Mouse (Mus musculus): Measurements from ENCODE around the gene Slc24a4. TPM values are rescaled to one million over a fixed set of nuclear protein-coding genes. Genes with fewer than 3 reads are reported as not detected.
"Not testable (repeated sequence)": the region's sequence is repeated elsewhere in the genome, so short reads cannot be mapped to it uniquely, and the experiment has no call there.

Slc24a4 gene
- polyA plus RNA-seq, 1 experiment from 2014 or later: 1.2 TPM

- DNase-seq: no peak
- Histone ChIP-seq H3K4me1 (ENCODE audit: control insufficient read depth, insufficient read depth, low read length) (no peaks in the 10 kb centered on the region), H3K4me2 (ENCODE audit: low read length) (no peak overlapping the region), H3K27ac (replicated peaks; ENCODE audit: low read depth, low read length) (no peak overlapping the region), H3K9ac (replicated peaks; ENCODE audit: low read length) (no peak overlapping the region), H3K4me3 (replicated peaks; ENCODE audit: low read depth, low read length) (no peak overlapping the region), H3K27me3 (ENCODE audit: control insufficient read depth, insufficient read depth, low read length) (no peaks in the 10 kb centered on the region), H3K36me3 (ENCODE audit: control insufficient read depth, insufficient read depth, low read length) (no peaks in the 10 kb centered on the region), H3K9me3 (ENCODE audit: control insufficient read depth, low read length) (no peaks in the 10 kb centered on the region)
- ATAC-seq (ENCODE audit: low FRiP score, low TSS enrichment): no peak
These were observed 134.7 kb downstream of the Slc24a4 start for GRCm38 (mm10) chr12:102263249-102263648.

GRCm38 (mm10) chr12:102266433-102266832, 137.9 kb downstream of the Slc24a4 start:
- H3K4me1 ChIP-seq (ENCODE audit: control insufficient read depth, insufficient read depth, low read length): no peaks in the 10 kb centered on the region
- no peaks in the 10 kb centered on the region for H3K9me3 ChIP-seq (ENCODE audit: control insufficient read depth, low read length)
- ATAC-seq (ENCODE audit: low FRiP score, low TSS enrichment) (no peak), DNase-seq (no peak)
- 91% methylated on average over 8 of the region's 8 CpGs for WGBS
- no peak overlapping the region for H3K4me3 ChIP-seq (replicated peaks; ENCODE audit: low read depth, low read length)
- H3K9ac ChIP-seq (replicated peaks; ENCODE audit: low read length): no peak overlapping the region
- no peaks in the 10 kb centered on the region for H3K27me3 ChIP-seq (ENCODE audit: control insufficient read depth, insufficient read depth, low read length)
- no peak overlapping the region for H3K27ac ChIP-seq (replicated peaks; ENCODE audit: low read depth, low read length)
- H3K4me2 ChIP-seq (ENCODE audit: low read length): no peak overlapping the region
- H3K36me3 ChIP-seq (ENCODE audit: control insufficient read depth, insufficient read depth, low read length): no peaks in the 10 kb centered on the region

- Histone ChIP-seq H3K4me3 (replicated peaks; ENCODE audit: low read depth, low read length) (no peak overlapping the region), H3K27ac (replicated peaks; ENCODE audit: low read depth, low read length) (no peak overlapping the region), H3K4me2 (ENCODE audit: low read length) (no peak overlapping the region), H3K9me3 (ENCODE audit: control insufficient read depth, low read length) (no peaks in the 10 kb centered on the region), H3K4me1 (ENCODE audit: control insufficient read depth, insufficient read depth, low read length) (no peaks in the 10 kb centered on the region), H3K27me3 (ENCODE audit: control insufficient read depth, insufficient read depth, low read length) (no peaks in the 10 kb centered on the region), H3K9ac (replicated peaks; ENCODE audit: low read length) (no peak overlapping the region), H3K36me3 (ENCODE audit: control insufficient read depth, insufficient read depth, low read length) (no peaks in the 10 kb centered on the region)
- DNase-seq (no peak), ATAC-seq (ENCODE audit: low FRiP score, low TSS enrichment) (no peak)
- WGBS: 59% methylated on average over 2 of the region's 2 CpGs
These were observed 140.6 kb downstream of the Slc24a4 start for GRCm38 (mm10) chr12:102269144-102269543.

- DNase-seq: no peak
- H3K9me3 ChIP-seq (ENCODE audit: control insufficient read depth, low read length): no peaks in the 10 kb centered on the region
- H3K9ac ChIP-seq (replicated peaks; ENCODE audit: low read length): no peak overlapping the region
- H3K27ac ChIP-seq (replicated peaks; ENCODE audit: low read depth, low read length): no peak overlapping the region
- H3K4me3 ChIP-seq (replicated peaks; ENCODE audit: low read depth, low read length): no peak overlapping the region
- H3K27me3 ChIP-seq (ENCODE audit: control insufficient read depth, insufficient read depth, low read length): no peaks in the 10 kb centered on the region
- ATAC-seq (ENCODE audit: low FRiP score, low TSS enrichment): no peak
- H3K36me3 ChIP-seq (ENCODE audit: control insufficient read depth, insufficient read depth, low read length): no peaks in the 10 kb centered on the region
- no peaks in the 10 kb centered on the region for H3K4me1 ChIP-seq (ENCODE audit: control insufficient read depth, insufficient read depth, low read length)
- 89% methylated on average over 6 of the region's 6 CpGs for WGBS
- H3K4me2 ChIP-seq (ENCODE audit: low read length): no peak overlapping the region
These were observed 142.4 kb downstream of the Slc24a4 start for GRCm38 (mm10) chr12:102270776-102271405.

GRCm38 (mm10) chr12:102271447-102271846, 142.9 kb downstream of the Slc24a4 start:
- no peak overlapping the region for H3K4me3 ChIP-seq (replicated peaks; ENCODE audit: low read depth, low read length)
- no peaks in the 10 kb centered on the region for H3K36me3 ChIP-seq (ENCODE audit: control insufficient read depth, insufficient read depth, low read length)
- H3K4me1 ChIP-seq (ENCODE audit: control insufficient read depth, insufficient read depth, low read length): no peaks in the 10 kb centered on the region
- no peak overlapping the region for H3K4me2 ChIP-seq (ENCODE audit: low read length)
- H3K27ac ChIP-seq (replicated peaks; ENCODE audit: low read depth, low read length): no peak overlapping the region
- H3K9me3 ChIP-seq (ENCODE audit: control insufficient read depth, low read length): no peaks in the 10 kb centered on the region
- DNase-seq (no peak), ATAC-seq (ENCODE audit: low FRiP score, low TSS enrichment) (no peak)
- no peaks in the 10 kb centered on the region for H3K27me3 ChIP-seq (ENCODE audit: control insufficient read depth, insufficient read depth, low read length)
- no peak overlapping the region for H3K9ac ChIP-seq (replicated peaks; ENCODE audit: low read length)
- WGBS: 81% methylated on average over 4 of the region's 4 CpGs

- no peaks in the 10 kb centered on the region for H3K9me3 ChIP-seq (ENCODE audit: control insufficient read depth, low read length)
- no peak overlapping the region for H3K4me2 ChIP-seq (ENCODE audit: low read length)
- WGBS: 72% methylated on average over 7 of the region's 7 CpGs
- H3K27ac ChIP-seq (replicated peaks; ENCODE audit: low read depth, low read length): no peak overlapping the region
- H3K9ac ChIP-seq (replicated peaks; ENCODE audit: low read length): no peak overlapping the region
- no peak for DNase-seq
- no peak for ATAC-seq (ENCODE audit: low FRiP score, low TSS enrichment)
- no peaks in the 10 kb centered on the region for H3K27me3 ChIP-seq (ENCODE audit: control insufficient read depth, insufficient read depth, low read length)
- H3K4me3 ChIP-seq (replicated peaks; ENCODE audit: low read depth, low read length): no peak overlapping the region
- no peaks in the 10 kb centered on the region for H3K36me3 ChIP-seq (ENCODE audit: control insufficient read depth, insufficient read depth, low read length)
- no peaks in the 10 kb centered on the region for H3K4me1 ChIP-seq (ENCODE audit: control insufficient read depth, insufficient read depth, low read length)
These were observed 147.4 kb downstream of the Slc24a4 start for GRCm38 (mm10) chr12:102275833-102276443.

GRCm38 (mm10) chr12:102280290-102280689, 151.8 kb downstream of the Slc24a4 start:
- not testable (repeated sequence) for DNase-seq; H3K9ac ChIP-seq (replicated peaks; ENCODE audit: low read length); H3K36me3 ChIP-seq (ENCODE audit: control insufficient read depth, insufficient read depth, low read length); H3K4me3 ChIP-seq (replicated peaks; ENCODE audit: low read depth, low read length); H3K27ac ChIP-seq (replicated peaks; ENCODE audit: low read depth, low read length); H3K9me3 ChIP-seq (ENCODE audit: control insufficient read depth, low read length); H3K4me2 ChIP-seq (ENCODE audit: low read length); ATAC-seq (ENCODE audit: low FRiP score, low TSS enrichment)
- Histone ChIP-seq H3K4me1 (ENCODE audit: control insufficient read depth, insufficient read depth, low read length) (peaks cover 12% of the 10 kb centered on the region), H3K27me3 (ENCODE audit: control insufficient read depth, insufficient read depth, low read length) (peaks cover 14% of the 10 kb centered on the region; the same call in 1 of the 2 replicates)
- 71% methylated on average over 4 of the region's 4 CpGs for WGBS

- Histone ChIP-seq H3K27ac (replicated peaks; ENCODE audit: low read depth, low read length) (no peak overlapping the region), H3K27me3 (ENCODE audit: control insufficient read depth, insufficient read depth, low read length) (peaks cover 14% of the 10 kb centered on the region; the same call in 1 of the 2 replicates), H3K4me3 (replicated peaks; ENCODE audit: low read depth, low read length) (no peak overlapping the region), H3K9me3 (ENCODE audit: control insufficient read depth, low read length) (no peaks in the 10 kb centered on the region), H3K36me3 (ENCODE audit: control insufficient read depth, insufficient read depth, low read length) (no peaks in the 10 kb centered on the region), H3K4me2 (ENCODE audit: low read length) (no peak overlapping the region), H3K9ac (replicated peaks; ENCODE audit: low read length) (no peak overlapping the region), H3K4me1 (ENCODE audit: control insufficient read depth, insufficient read depth, low read length) (peaks cover 12% of the 10 kb centered on the region)
- DNase-seq (no peak), ATAC-seq (ENCODE audit: low FRiP score, low TSS enrichment) (no peak)
- WGBS: 68% methylated on average over 7 of the region's 7 CpGs
These were observed 152.5 kb downstream of the Slc24a4 start for GRCm38 (mm10) chr12:102280867-102281503.
